Mouse (Mus musculus) heart, postnatal 10 days (tissue): Measurements from ENCODE around the gene Hsf2bp. TPM values are rescaled to one million over a fixed set of nuclear protein-coding genes. Genes with fewer than 3 reads are reported as not detected.

ENCODE experiments used
- total RNA-seq, 2 experiments: library from RNA; stranded (reverse); gene quantifications; 2 replicates each; pipeline ENCODE4 v1.2.3; 2021

Gene Hsf2bp
- total RNA-seq, 2 experiments from 2014 or later: 0.69 to 0.97 TPM

Other genes starting within 250 kb of the Hsf2bp start
- 10 to 100 TPM; 33.6 to 45.9 TPM for gene Sik1, start 180.5 kb downstream of the Hsf2bp start, total RNA-seq
- gene Rrp1b, start 249 bp downstream of the Hsf2bp start, total RNA-seq: 10 to 100 TPM in 1 of 2 experiments, 1 to 10 TPM in 1; 9.4 to 13.1 TPM
- 10 to 100 TPM; 57.6 to 65.3 TPM for gene Notch3, start 130.5 kb upstream of the Hsf2bp start, total RNA-seq
- under 1 TPM; 0.53 to 0.77 TPM for gene Ephx3, start 153.2 kb upstream of the Hsf2bp start, total RNA-seq
- 10 to 100 TPM; 75.4 to 77.0 TPM for gene Brd4, start 248.4 kb upstream of the Hsf2bp start, total RNA-seq